Mouse (Mus musculus) midbrain, postnatal 0 days (tissue): Measurements from ENCODE around the gene Prdm13. TPM values are rescaled to one million over a fixed set of nuclear protein-coding genes. Genes with fewer than 3 reads are reported as not detected.

ENCODE experiments used
- ATAC-seq: fragments of 200-750 bp; cut with Nextera tagmentation; 2 replicates; pipeline ENCODE4 v1.8.0; 2017; ENCODE audit warnings: moderate number of reproducible peaks, mild to moderate bottlenecking, moderate TSS enrichment, moderate library complexity; ENCODE audit not compliant: low FRiP score
- DNase-seq: peaks from one replicate; pipeline ENCODE4 v3.0.0-alpha.2; 2015; ENCODE audit warnings: low spot score
- H3K27ac ChIP-seq: fragments of 300-500 bp; sonication (generic); 2 replicates; pipeline ENCODE4 v1.5.1; 2014; ENCODE audit warnings: low read depth, mild to moderate bottlenecking, low read length, mixed read lengths
- H3K27me3 ChIP-seq: fragments of 300-500 bp; sonication (generic); 2 replicates; pipeline ENCODE4 v1.6.1; 2014; ENCODE audit warnings: low read length, control low read depth, mixed read lengths; ENCODE audit not compliant: insufficient read depth
- H3K36me3 ChIP-seq: fragments of 300-500 bp; sonication (generic); 2 replicates; pipeline ENCODE4 v1.6.1; 2014; ENCODE audit warnings: low read length, control low read depth, mixed read lengths; ENCODE audit not compliant: insufficient read depth
- H3K4me1 ChIP-seq: fragments of 300-500 bp; sonication (generic); 2 replicates; pipeline ENCODE4 v1.6.1; 2014; ENCODE audit warnings: mild to moderate bottlenecking, control low read depth, antibody characterized with exemption, low read length, mixed read lengths; ENCODE audit not compliant: insufficient read depth
- H3K4me2 ChIP-seq: fragments of 300-500 bp; sonication (generic); 2 replicates; pipeline ENCODE4 v1.6.1; 2014; ENCODE audit warnings: low read depth, mild to moderate bottlenecking, low read length, mixed read lengths; ENCODE audit not compliant: poor library complexity, severe bottlenecking
- H3K4me3 ChIP-seq: fragments of 300-500 bp; sonication (generic); 2 replicates; pipeline ENCODE4 v1.5.1; 2014; ENCODE audit warnings: low read depth, mild to moderate bottlenecking, low read length, moderate library complexity
- H3K9ac ChIP-seq: fragments of 300-500 bp; sonication (generic); replicated peaks from 2 replicates; pipeline ENCODE4 v1.6.1; 2014; ENCODE audit warnings: mild to moderate bottlenecking, low read length, moderate library complexity, mixed read lengths; ENCODE audit not compliant: poor library complexity, severe bottlenecking
- H3K9me3 ChIP-seq: fragments of 300-500 bp; sonication (generic); 2 replicates; pipeline ENCODE4 v1.6.1; 2016; ENCODE audit warnings: low read length, control low read depth
- CTCF ChIP-seq: IDR thresholded peaks from 2 replicates; pipeline ENCODE4 v1.5.1; 2016; ENCODE audit warnings: antibody characterized with exemption, mild to moderate bottlenecking
- WGBS: fragments of 180-500 bp; shearing (Covaris S2); extraction: QIAGEN DNeasy Blood & Tissue Kit; methylation state at CpG from one replicate; pipeline ENCODE4 v1.1.7; 2014; 5-methylcytosine and 5-hydroxymethylcytosine counted together
- polyA plus RNA-seq: library from polyadenylated mRNA; unstranded; fragments of >200 nt; fragmentation: Nextera tagmentation; extraction: Ambion mirVana; gene quantifications from 2 replicates; pipeline ENCODE4 v1.2.1, GENCODE M21; 2015
- total RNA-seq: library from RNA; depleted of rRNA; stranded (reverse); fragments of >200 nt; gene quantifications from 2 replicates; pipeline ENCODE4 v1.2.3, GENCODE M21; 2014

Prdm13 gene
- total and polyA plus RNA-seq, 2 experiments from 2014 or later: 0.26 to 2.7 TPM

GRCm38 (mm10) chr4:21705046-21705445 is 19.3 kb upstream of the Prdm13 start:
- peak; percentile 53 for TF ChIP-seq CTCF
- Histone ChIP-seq H3K9me3 (no peaks in the 10 kb centered on the region), H3K27ac (no peak overlapping the region), H3K4me1 (no peaks in the 10 kb centered on the region), H3K4me2 (no peak overlapping the region), H3K27me3 (peaks cover 5% of the 10 kb centered on the region; the same call in 1 of the 2 replicates), H3K36me3 (no peaks in the 10 kb centered on the region), H3K4me3 (no peak overlapping the region), H3K9ac (no peak overlapping the region)
- no peak for ATAC-seq
- no peak for DNase-seq
- 57% methylated on average over 1 of the region's 1 CpGs for WGBS

- Histone ChIP-seq H3K4me2 (no peak overlapping the region), H3K4me1 (no peaks in the 10 kb centered on the region), H3K9ac (no peak overlapping the region), H3K4me3 (no peak overlapping the region), H3K36me3 (no peaks in the 10 kb centered on the region), H3K27me3 (peaks cover 28% of the 10 kb centered on the region), H3K27ac (no peak overlapping the region), H3K9me3 (no peaks in the 10 kb centered on the region)
- DNase-seq (peak; percentile 51), ATAC-seq (peak; percentile 47; the same call in 1 of the 2 replicates)
- peak; percentile 71 for TF ChIP-seq CTCF
- WGBS: 27% methylated on average over 7 of the region's 7 CpGs
Observed at GRCm38 (mm10) chr4:21695638-21696254, 10.0 kb upstream of the Prdm13 start.

- Histone ChIP-seq H3K4me1 (0 out of 2 replicates have a peak, but pooled peaks cover 3% of the 10 kb centered on the region), H3K9ac (no peak overlapping the region), H3K4me3 (no peak overlapping the region), H3K4me2 (no peak overlapping the region), H3K27me3 (peaks cover 63% of the 10 kb centered on the region), H3K27ac (no peak overlapping the region), H3K9me3 (no peaks in the 10 kb centered on the region), H3K36me3 (no peaks in the 10 kb centered on the region)
- no peak for TF ChIP-seq CTCF
- ATAC-seq (no peak), DNase-seq (no peak)
- WGBS: 13% methylated on average over 7 of the region's 7 CpGs
Observed at GRCm38 (mm10) chr4:21690221-21690620, 4.5 kb upstream of the Prdm13 start.

- ATAC-seq (no peak), DNase-seq (no peak)
- Histone ChIP-seq H3K4me1 (0 out of 2 replicates have a peak, but pooled peaks cover 3% of the 10 kb centered on the region), H3K27ac (no peak overlapping the region), H3K9me3 (no peaks in the 10 kb centered on the region), H3K4me2 (peak overlapping the region; percentile 18; the same call in 1 of the 2 replicates), H3K9ac (no peak overlapping the region), H3K27me3 (peaks cover 70% of the 10 kb centered on the region), H3K36me3 (no peaks in the 10 kb centered on the region), H3K4me3 (no peak overlapping the region)
- under 1% methylated on average over 18 of the region's 18 CpGs for WGBS
- TF ChIP-seq CTCF: no peak
Observed at GRCm38 (mm10) chr4:21689492-21689941, 3.8 kb upstream of the Prdm13 start.

GRCm38 (mm10) chr4:21688703-21689200 is 3.0 kb upstream of the Prdm13 start:
- H3K27ac ChIP-seq: no peak overlapping the region
- peak overlapping the region; percentile 60 for H3K4me2 ChIP-seq
- peaks cover 77% of the 10 kb centered on the region for H3K27me3 ChIP-seq
- no peaks in the 10 kb centered on the region for H3K9me3 ChIP-seq
- TF ChIP-seq CTCF: no peak
- ATAC-seq (peak; percentile 47; the same call in 1 of the 2 replicates), DNase-seq (peak; percentile 44)
- H3K9ac ChIP-seq: no peak overlapping the region
- peak overlapping the region; percentile 33 for H3K4me3 ChIP-seq
- H3K36me3 ChIP-seq: no peaks in the 10 kb centered on the region
- WGBS: under 1% methylated on average over 52 of the region's 64 CpGs
- 0 out of 2 replicates have a peak, but pooled peaks cover 3% of the 10 kb centered on the region for H3K4me1 ChIP-seq
